Mouse (Mus musculus) telencephalon, adult 2 months (tissue): ENCODE measurements around the gene Clec4g.

ENCODE experiments used
- DNase-seq: peaks from one replicate; pipeline ENCODE4 v3.0.0-alpha.2; 2011; ENCODE audit warnings: low read depth, low spot score

Gene Clec4g

DNA sequence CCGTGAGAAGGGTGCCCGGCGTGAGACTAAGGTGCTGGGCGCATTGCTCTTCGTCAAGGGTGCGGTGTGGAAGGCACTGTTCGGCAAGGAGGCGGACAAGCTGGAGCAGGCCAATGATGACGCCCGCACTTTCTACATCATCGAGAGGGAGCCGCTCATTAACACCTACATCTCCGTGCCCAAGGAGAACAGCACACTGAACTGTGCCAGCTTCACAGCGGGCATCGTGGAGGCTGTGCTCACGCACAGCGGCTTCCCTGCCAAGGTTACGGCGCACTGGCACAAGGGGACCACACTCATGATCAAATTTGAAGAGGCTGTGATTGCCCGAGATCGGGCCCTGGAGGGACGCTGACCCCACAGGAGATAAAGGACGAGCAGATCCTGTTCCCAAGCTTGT is 41.2 kb downstream of the Clec4g start:
- no peak for DNase-seq

DNA sequence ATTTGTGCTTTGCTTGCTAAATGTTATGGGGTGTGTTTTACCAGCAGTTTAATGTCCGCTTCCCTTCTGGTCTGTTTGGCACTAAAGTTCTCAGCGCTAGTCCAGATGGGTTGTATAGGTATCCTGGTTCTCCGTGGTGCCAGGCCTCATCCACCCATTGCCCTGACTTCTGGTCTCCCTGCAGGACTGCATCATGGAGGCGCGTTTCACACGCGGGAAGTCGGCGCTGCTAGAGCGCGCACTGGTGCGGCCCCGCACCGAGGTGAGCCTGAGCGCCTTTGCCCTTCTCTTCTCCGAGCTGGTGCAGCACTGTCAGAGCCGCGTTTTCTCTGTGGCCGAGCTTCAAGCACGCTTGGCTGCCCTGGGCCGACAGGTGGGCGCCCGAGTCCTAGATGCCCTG is 41.6 kb downstream of the Clec4g start:
- no peak for DNase-seq

DNA sequence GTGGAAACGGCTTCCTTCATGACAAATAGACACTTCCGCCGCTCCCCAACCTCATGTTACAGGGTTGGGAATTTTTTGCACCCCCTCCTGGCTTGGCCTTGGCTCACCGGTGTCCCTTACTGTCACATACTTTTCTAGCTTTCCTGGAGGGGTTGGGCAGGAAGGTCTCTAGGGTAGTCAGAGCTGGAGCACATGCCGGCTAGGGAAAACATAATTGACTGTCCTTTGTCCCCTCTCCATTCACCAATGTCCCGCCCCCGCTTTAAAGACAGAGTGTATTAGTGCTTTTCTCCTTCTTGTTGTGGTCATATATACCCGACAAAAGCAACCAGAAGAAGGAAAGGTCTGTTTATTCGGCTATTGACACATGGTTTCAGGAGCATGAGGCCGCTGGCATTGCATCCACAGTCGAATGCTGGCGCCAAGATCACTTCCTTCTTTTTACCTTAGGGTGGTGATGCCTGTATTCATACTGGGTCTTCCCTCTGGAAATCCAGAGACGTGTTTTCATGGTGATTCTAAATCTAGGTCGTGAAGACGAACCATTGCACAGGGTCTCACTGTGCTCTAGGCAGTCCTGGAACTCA is 43.4 kb downstream of the Clec4g start:
- DNase-seq = no peak

DNA sequence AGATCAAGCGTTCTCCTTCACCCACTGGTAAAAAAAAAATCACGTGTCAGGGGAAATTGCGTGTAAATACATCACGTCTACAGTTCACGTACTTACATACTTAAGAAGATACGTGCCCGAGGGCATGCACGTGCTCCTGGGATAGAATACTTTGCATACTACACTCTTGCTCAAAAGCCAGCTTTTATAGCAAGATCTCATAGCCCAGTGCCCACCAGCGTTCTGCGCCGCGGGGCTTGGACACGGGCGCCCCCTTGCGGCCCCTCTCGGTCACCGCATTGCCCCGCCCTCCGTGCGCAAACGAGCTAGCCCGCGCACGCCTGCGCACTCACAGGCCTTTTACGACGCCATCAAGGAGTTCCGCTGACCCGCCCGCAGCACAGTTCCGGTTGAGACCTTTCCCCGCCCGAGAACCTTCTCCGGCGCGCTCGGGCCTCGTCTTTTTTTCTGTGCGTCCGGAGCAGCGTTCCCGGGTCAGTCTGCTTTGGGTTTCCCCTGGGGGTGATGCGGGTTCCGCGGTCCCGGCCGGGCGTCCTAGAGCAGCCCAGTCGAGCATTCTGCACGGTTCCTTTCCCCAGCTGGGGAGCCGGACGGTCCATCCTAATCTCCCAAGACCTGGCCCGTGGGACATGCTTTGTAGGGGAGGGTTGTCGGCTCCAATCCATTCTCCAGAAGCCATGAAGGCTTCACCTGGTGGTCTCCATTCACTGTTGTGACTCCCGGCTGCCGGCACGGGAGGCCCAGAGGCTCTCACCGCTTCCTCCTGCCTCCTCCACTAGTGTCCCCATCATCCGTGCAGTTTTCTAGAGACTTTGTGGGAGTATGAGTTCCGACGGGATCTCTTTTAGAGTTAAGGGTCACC is 44.1 kb downstream of the Clec4g start, which contains the start of gene Trappc5:
Trappc5 (plus strand) TSS at position 169 of the 862 bp plus-strand sequence.
- peak; percentile 82 for DNase-seq

DNA sequence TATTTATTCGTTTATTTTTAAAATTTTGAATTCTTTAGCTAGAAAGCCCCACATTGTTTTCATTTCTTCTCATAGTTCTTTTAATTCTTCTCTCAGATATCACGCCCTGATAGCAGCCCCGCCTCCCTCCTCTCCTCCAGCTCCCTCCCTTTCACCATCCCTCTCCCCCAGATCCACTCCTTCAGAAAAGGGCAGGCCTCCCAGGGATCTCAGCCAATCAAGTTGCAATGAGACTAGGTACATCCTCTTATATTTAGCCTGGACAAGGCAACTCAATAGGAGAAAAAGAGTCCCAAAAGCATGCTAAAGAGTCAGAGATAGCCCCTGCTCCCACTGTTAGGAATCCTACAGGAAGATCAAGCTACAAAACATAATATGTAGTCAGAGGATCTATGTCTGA is 45.8 kb downstream of the Clec4g start:
- no peak for DNase-seq

DNA sequence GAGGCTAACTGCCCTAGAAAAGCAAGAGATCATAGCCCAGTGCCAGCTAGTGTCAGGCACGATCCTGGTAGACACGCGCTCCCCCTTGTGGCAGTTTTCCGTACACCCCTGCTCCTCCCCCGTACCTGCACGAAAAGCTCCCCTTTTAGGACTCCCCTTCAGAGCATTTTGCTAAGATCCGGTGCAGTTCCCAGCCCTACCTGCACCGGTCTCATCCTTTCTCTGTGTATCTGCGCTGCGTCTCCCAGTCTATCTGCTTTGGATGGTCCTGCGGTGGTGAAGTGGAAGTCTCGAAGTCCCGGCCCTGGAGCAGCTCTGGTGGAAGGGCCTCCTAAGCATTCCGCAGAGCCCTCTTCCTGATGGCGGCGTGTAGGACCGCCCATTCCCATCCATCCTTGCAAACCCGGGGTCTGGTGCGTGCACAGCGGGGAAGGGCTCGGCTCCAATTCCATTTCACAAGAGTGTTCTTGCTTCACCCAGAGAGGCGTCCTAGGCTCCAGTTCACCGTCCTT is 48.4 kb downstream of the Clec4g start, which contains the start of gene Fcor:
Fcor (minus strand) TSS at position 383 of the 512 bp plus-strand sequence.
- peak; percentile 75 for DNase-seq

DNA sequence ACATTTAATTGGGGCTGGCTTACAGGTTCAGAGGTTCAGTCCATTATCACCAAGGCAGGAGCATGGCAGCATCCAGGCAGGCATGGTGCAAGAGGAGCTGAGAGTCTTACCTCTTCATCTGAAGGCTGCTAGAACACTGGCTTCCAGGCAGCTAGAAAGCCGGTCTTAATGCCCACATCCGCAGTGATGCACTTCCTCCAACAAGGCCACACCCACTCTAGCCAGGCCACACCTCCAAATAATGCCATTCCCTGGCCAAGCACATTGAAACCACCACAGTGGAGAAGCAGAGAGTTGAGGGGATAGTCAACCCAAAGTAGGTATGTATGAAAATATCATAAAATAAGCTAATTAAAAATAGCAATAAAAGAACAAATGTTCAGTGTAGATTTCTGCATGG is 50.1 kb downstream of the Clec4g start:
- no peak for DNase-seq

DNA sequence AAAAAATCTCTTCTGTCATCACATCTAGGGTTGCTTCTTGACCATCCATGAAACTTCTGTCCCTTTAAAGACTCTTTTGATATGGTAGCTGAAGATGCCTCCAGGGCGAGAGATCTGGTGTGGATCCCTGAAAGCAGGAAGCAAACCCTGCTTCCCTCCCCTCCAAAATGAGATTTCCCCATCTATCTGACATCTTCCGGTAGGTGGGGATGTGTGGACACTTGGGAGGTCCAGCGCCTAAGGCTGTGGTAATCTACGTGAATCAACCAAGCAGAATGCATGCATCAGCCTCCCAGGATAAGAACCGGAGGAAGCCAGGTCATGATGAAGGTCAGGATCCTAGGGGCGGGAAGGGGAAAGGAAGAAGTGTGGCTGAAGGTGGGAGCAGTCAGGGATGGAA is 54.9 kb downstream of the Clec4g start, which contains the start of gene Mcemp1:
Mcemp1 (plus strand) TSS at position 248 of the 400 bp plus-strand sequence.
- no peak for DNase-seq

DNA sequence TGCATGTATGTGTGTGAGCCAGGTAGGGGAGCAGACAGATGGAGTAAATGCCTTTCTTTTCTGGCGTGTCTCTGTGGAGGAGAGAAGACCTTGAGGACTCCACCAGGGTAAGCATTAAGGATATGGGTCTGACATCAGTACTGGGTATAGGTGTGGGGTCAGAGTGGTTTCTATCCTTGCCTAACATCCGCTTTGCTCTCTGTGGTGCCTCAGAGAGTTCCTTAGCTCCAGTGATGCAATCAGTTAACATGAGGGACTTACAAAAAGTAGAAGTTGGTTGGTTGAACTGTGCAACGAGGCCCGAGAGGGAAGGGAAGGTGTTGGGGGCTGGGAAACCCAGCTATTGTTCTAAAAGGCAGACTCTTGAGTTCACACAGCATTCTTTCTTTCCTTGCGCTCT is 56.0 kb downstream of the Clec4g start:
- DNase-seq = no peak

DNA sequence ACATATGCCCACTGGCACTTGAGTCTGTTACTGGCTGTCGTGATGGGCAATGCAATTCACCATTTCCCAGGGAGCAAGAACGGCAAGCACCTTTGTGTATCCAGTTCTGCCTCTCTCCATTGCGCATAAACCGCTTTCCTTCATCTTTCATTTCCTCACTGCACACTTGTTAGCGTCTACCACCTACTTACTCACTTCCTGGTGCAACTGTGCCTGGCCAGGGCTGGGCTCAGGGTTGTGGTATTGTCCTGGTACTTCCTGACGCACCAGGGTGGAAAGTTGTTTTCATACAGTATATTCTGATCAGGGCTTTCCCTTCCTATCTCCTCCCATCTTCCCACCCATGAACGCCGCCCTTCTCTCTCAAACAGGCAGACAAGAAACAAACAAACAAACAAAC is 59.6 kb downstream of the Clec4g start:
- DNase-seq = no peak
